Mouse (Mus musculus) cerebellum, adult 2 months (tissue): ENCODE data around the gene Anxa6.

Experiments used
- CTCF ChIP-seq: fragments of 200-500 bp; IDR thresholded peaks from 2 replicates; pipeline ENCODE4 v1.5.1; 2011; ENCODE audit warnings: low read depth, mild to moderate bottlenecking, control low read depth, low read length, moderate library complexity, borderline replicate concordance; ENCODE audit not compliant: insufficient read depth
- POLR2A ChIP-seq: fragments of 200-500 bp; IDR thresholded peaks from 2 replicates; pipeline ENCODE4 v1.6.1; 2011; ENCODE audit warnings: low read length, control low read depth, borderline replicate concordance; ENCODE audit not compliant: insufficient read depth

DNA sequence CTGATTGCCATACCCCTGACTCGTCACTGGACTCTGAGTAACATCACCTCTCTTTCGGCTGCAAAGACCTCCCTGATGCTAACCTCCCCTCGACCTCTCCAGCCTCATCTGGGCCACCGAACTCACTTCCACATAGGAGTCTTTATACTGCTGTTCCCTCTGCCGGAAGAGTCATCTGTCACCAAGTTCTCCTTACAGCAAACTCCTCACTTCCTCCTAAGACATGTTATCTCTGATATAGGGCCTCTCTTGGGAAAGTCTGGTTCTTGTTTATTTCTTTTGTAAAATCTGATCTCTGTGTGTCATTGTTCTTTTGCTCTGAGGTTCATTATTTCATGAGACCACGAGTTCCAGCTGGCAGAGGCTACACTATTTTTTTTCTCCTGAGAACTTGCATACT, 25.0 kb downstream of the Anxa6 start:
- TF ChIP-seq POLR2A (no peak), CTCF (no peak)
